In genomic region chrX:82814618-82815017, GRCm38 (mm10) we compare ENCODE assay signal across 8 mouse cellular contexts.
A peak's percentile ranks its signal among the peaks of the same experiment; 100 is the strongest.
DNase-seq lines count a peak whose midpoint lies in the region; ATAC-seq lines count a peak whose summit lies in the region.

No protein-coding gene starts in this region.

- no peak overlapping the region for H3K27ac ChIP-seq in intestine, embryonic 15.5 days
- no peak overlapping the region for H3K27ac ChIP-seq in midbrain, embryonic 14.5 days (replicated peaks; ENCODE audit: low read depth, low read length)

- no peaks in the 10 kb centered on the region for H3K9me3 ChIP-seq in intestine, embryonic 15.5 days
- no peaks in the 10 kb centered on the region for H3K9me3 ChIP-seq in midbrain, embryonic 14.5 days (ENCODE audit: control insufficient read depth, low read length)

- H3K4me1 ChIP-seq in intestine, embryonic 15.5 days (replicated peaks), result no peaks in the 10 kb centered on the region
- no peaks in the 10 kb centered on the region for H3K4me1 ChIP-seq in midbrain, embryonic 14.5 days (ENCODE audit: control insufficient read depth, insufficient read depth, low read length)

- 32% methylated on average over 11 of the region's 11 CpGs for WGBS in intestine, embryonic 15.5 days
- 20% methylated on average over 11 of the region's 11 CpGs for WGBS in midbrain, embryonic 14.5 days

- H3K9ac ChIP-seq in intestine, embryonic 15.5 days, result no peak overlapping the region
- H3K9ac ChIP-seq in midbrain, embryonic 14.5 days (replicated peaks; ENCODE audit: low read length), result peak overlapping the region; percentile 27; the same call in 1 of the 2 replicates

- no peaks in the 10 kb centered on the region for H3K27me3 ChIP-seq in intestine, embryonic 15.5 days (replicated peaks)
- H3K27me3 ChIP-seq in midbrain, embryonic 14.5 days (ENCODE audit: control insufficient read depth, insufficient read depth, low read length), result no peaks in the 10 kb centered on the region

- H3K4me2 ChIP-seq in intestine, embryonic 15.5 days (replicated peaks), result peak overlapping the region; percentile 46
- peak overlapping the region; percentile 49 for H3K4me2 ChIP-seq in midbrain, embryonic 14.5 days (ENCODE audit: low read length)

- DNase-seq in frontal cortex, postnatal 36 days (ENCODE audit: low spot score in 2 of 2), result peak; percentile 28 to 42
- no peak for DNase-seq in frontal cortex, postnatal 10 days (ENCODE audit: low spot score in 2 of 2)
- DNase-seq in embryo, embryonic 11 days, result peak; percentile 19
- peak; percentile 63 for DNase-seq in midbrain, embryonic 14.5 days
- no peak for DNase-seq in thymus, postnatal 4 days
- DNase-seq in thymus, postnatal 10 days (ENCODE audit: low spot score in 2 of 2), result no peak

- H3K4me3 ChIP-seq in intestine, embryonic 15.5 days (replicated peaks), result no peak overlapping the region
- peak overlapping the region; percentile 31 for H3K4me3 ChIP-seq in midbrain, embryonic 14.5 days (replicated peaks; ENCODE audit: low read depth, low read length)

- no peaks in the 10 kb centered on the region for H3K36me3 ChIP-seq in intestine, embryonic 15.5 days
- H3K36me3 ChIP-seq in midbrain, embryonic 14.5 days (ENCODE audit: control insufficient read depth, insufficient read depth, low read length), result no peaks in the 10 kb centered on the region

- no peak for ATAC-seq in intestine, embryonic 15.5 days
- ATAC-seq in midbrain, embryonic 14.5 days (ENCODE audit: low FRiP score, low TSS enrichment), result no peak
- ATAC-seq in megakaryocyte, adult 5-6 weeks (ENCODE audit: poor library complexity, severe bottlenecking), result no peak

Comparison
In these comparisons a context has a peak if more than half of its experiments do, and no peak if none do; other contexts are left out.
1. DNase-seq: peak in frontal cortex, postnatal 36 days (2 of 2), embryo, embryonic 11 days (single experiment) and midbrain, embryonic 14.5 days (single experiment); none in frontal cortex, postnatal 10 days (0 of 2), thymus, postnatal 4 days (single experiment) and thymus, postnatal 10 days (0 of 2).